Mouse (Mus musculus) embryonic fibroblast, embryonic 13.5 days (primary cell): Measurements from ENCODE around the gene Pola2. TPM values are rescaled to one million over a fixed set of nuclear protein-coding genes. Genes with fewer than 3 reads are reported as not detected.

ENCODE experiments used
- H3K27ac ChIP-seq: 2 replicates; pipeline ENCODE4 v1.5.1; 2012; ENCODE audit warnings: low read length, control low read depth, inconsistent platforms; ENCODE audit not compliant: insufficient read depth
- H3K4me1 ChIP-seq: 2 replicates; pipeline ENCODE4 v1.6.1; 2011; ENCODE audit warnings: low read length; ENCODE audit not compliant: control insufficient read depth, insufficient read depth
- H3K4me3 ChIP-seq: 2 replicates; pipeline ENCODE4 v1.5.1; 2011; ENCODE audit warnings: mild to moderate bottlenecking, control low read depth, low read length; ENCODE audit not compliant: insufficient read depth
- CTCF ChIP-seq: IDR thresholded peaks from 2 replicates; pipeline ENCODE4 v1.5.1; 2011; ENCODE audit warnings: mild to moderate bottlenecking, control low read depth, low read length, moderate library complexity, borderline replicate concordance; ENCODE audit not compliant: insufficient read depth
- POLR2A ChIP-seq: IDR thresholded peaks from 2 replicates; pipeline ENCODE4 v1.6.1; 2011; ENCODE audit warnings: low read depth, mild to moderate bottlenecking, control low read depth, low read length, moderate library complexity
- polyA plus RNA-seq: library from polyadenylated mRNA; stranded (reverse); fragments of >200 nt; gene quantifications from 2 replicates; pipeline ENCODE4 v1.2.4, GENCODE M21; 2011; ENCODE audit warnings: low read depth; ENCODE audit not compliant: missing spikeins, insufficient read length

Pola2 gene
- polyA plus RNA-seq: 19.7 and 29.7 TPM in 2 replicates

- peak; percentile 66 for TF ChIP-seq POLR2A
- TF ChIP-seq CTCF: no peak
- peak within 1 kb of the TSS; percentile 43 for H3K27ac ChIP-seq
- peak within 1 kb of the TSS; percentile 92 for H3K4me3 ChIP-seq
- no peaks in the 10 kb centered on the region for H3K4me1 ChIP-seq
Observed at GRCm38 (mm10) chr19:5963883-5964562, at the start of gene Pola2. TSS of gene Pola2 (minus strand) at chr19:5964202.

GRCm38 (mm10) chr19:6013691-6014090, 49.7 kb upstream of the Pola2 start:
- Histone ChIP-seq H3K27ac (no peak overlapping the region), H3K4me1 (no peaks in the 10 kb centered on the region), H3K4me3 (no peak overlapping the region)
- TF ChIP-seq POLR2A: no peak
- TF ChIP-seq CTCF: no peak

GRCm38 (mm10) chr19:6009137-6009536, 45.1 kb upstream of the Pola2 start:
- TF ChIP-seq CTCF (no peak), POLR2A (no peak)
- Histone ChIP-seq H3K27ac (no peak overlapping the region), H3K4me3 (no peak overlapping the region), H3K4me1 (no peaks in the 10 kb centered on the region; the same call in 1 of the 2 replicates)

GRCm38 (mm10) chr19:6007013-6007412, 43.0 kb upstream of the Pola2 start:
- TF ChIP-seq POLR2A: no peak
- TF ChIP-seq CTCF: no peak

GRCm38 (mm10) chr19:6005541-6005940, 41.5 kb upstream of the Pola2 start:
- H3K4me3 ChIP-seq: no peak overlapping the region
- H3K27ac ChIP-seq: no peak overlapping the region
- no peaks in the 10 kb centered on the region; the same call in 1 of the 2 replicates for H3K4me1 ChIP-seq
- TF ChIP-seq POLR2A (no peak), CTCF (no peak)

More at GRCm38 (mm10) chr19:6007013-6007412, 43.0 kb upstream of the Pola2 start:
- Histone ChIP-seq H3K4me1 (no peaks in the 10 kb centered on the region; the same call in 1 of the 2 replicates), H3K4me3 (no peak overlapping the region), H3K27ac (no peak overlapping the region)

- no peak overlapping the region for H3K27ac ChIP-seq
- H3K4me3 ChIP-seq: no peak overlapping the region
- H3K4me1 ChIP-seq: no peaks in the 10 kb centered on the region
- TF ChIP-seq POLR2A (no peak), CTCF (no peak)
Observed at GRCm38 (mm10) chr19:5999969-6000368, 36.0 kb upstream of the Pola2 start.

GRCm38 (mm10) chr19:5998180-5998579, 34.2 kb upstream of the Pola2 start:
- no peaks in the 10 kb centered on the region for H3K4me1 ChIP-seq
- no peak overlapping the region for H3K27ac ChIP-seq
- no peak overlapping the region for H3K4me3 ChIP-seq
- TF ChIP-seq POLR2A (no peak), CTCF (peak; percentile 31; the same call in 1 of the 2 replicates)

GRCm38 (mm10) chr19:5994711-5995110, 30.7 kb upstream of the Pola2 start:
- peaks cover 8% of the 10 kb centered on the region; the same call in 1 of the 2 replicates for H3K4me1 ChIP-seq
- no peak overlapping the region for H3K27ac ChIP-seq
- TF ChIP-seq CTCF: no peak
- TF ChIP-seq POLR2A: no peak
- H3K4me3 ChIP-seq: no peak overlapping the region

- TF ChIP-seq CTCF (no peak), POLR2A (no peak)
- no peak overlapping the region for H3K4me3 ChIP-seq
- peaks cover 10% of the 10 kb centered on the region for H3K4me1 ChIP-seq
- H3K27ac ChIP-seq: peak overlapping the region; percentile 19; the same call in 1 of the 2 replicates
Observed at GRCm38 (mm10) chr19:5992012-5992411, 28.0 kb upstream of the Pola2 start.

- no peak for TF ChIP-seq POLR2A
- no peak for TF ChIP-seq CTCF
- Histone ChIP-seq H3K27ac (peak overlapping the region; percentile 19; the same call in 1 of the 2 replicates), H3K4me3 (no peak overlapping the region), H3K4me1 (peaks cover 10% of the 10 kb centered on the region)
Observed at GRCm38 (mm10) chr19:5991467-5991866, 27.5 kb upstream of the Pola2 start.
